Mouse (Mus musculus) thymus, postnatal 0 days (tissue): ENCODE data around the gene Wdr78. TPM values are rescaled to one million over a fixed set of nuclear protein-coding genes. Genes with fewer than 3 reads are reported as not detected.

ENCODE experiments used
- DNase-seq: peaks from one replicate; pipeline ENCODE4 v3.0.0-alpha.2; 2015; ENCODE audit warnings: low spot score
- polyA plus RNA-seq: library from polyadenylated mRNA; unstranded; fragments of >200 nt; fragmentation: Nextera tagmentation; extraction: Ambion mirVana; gene quantifications from 2 replicates; pipeline ENCODE4 v1.2.1, GENCODE M21; 2015

The Wdr78 gene
- polyA plus RNA-seq, result 8.8 and 10.6 TPM in 2 replicates

DNA sequence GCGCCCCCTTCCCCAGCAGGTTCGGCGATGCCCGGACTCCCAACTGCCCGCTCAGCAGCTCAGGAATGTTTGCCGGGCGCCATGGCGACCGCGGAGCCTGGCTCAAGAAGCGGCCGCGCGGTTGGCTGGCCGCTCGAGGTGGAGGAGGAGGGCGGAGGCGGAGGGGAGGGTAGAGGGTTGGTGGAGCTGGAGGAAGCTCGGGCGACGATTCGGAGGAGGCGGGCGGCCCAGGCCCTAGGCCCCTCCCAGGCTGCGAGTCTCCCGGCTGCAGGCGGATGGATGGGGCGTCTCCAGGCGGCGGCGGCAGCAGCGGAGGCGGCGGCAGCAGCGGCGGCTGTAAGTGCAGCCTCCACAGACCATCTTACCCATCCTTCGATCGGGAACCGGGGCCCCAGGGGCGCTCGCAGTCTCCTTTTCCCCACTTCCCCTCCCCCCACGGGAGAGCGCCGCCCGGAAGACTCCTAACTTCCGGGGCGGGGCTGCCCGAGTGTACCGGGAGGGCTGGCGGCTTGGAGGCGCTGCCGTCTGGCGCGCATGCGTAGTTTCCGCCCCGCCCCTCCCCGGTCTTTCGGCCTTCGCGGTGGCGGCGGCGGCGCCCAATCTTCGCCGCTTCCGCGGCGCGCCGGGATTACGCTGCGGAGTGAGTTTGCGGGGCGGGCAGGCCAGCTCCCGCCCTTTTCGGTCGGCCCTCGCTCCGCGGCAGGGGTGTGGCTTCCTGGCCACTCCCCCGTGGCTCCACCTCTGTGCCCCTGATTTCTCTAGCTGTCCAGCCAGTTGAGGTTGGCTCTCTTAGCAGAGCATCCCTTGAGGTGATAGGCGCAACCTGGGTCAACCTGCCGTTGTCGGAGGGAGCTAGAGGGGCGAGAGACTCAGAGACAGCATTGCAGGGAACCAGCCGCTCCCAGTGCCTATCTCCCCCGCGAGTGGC is at the start of gene Wdr78, which contains the start of gene Mier1:
TSS of gene Wdr78 (minus strand) at position 372 of the 928 bp plus-strand sequence.
TSS of gene Mier1 (plus strand) at position 207 of the 928 bp plus-strand sequence.
- peak; percentile 98 for DNase-seq

- no peak for DNase-seq
These were observed 44.4 kb upstream of the Wdr78 start for GRCm38 (mm10) chr4:103158781-103159180.

DNA sequence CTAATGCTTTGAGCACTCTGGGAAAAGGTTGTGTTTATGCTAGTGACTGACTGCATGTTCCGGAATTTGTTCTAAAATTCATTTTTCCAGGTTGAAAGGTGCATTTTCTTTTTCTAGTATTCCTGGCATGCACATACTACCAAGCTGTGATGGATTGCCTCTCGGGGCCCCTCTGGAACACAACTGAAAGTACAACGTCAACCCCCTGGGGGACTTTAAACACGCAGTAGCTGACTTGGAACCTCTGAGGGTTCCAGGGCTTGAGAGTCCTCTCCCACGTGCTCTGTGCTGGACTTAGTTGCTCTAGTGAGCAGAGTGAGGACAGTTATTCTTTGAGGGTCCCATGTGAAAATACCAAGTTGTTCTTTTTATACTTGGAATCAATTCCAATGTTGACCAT is 37.6 kb upstream of the Wdr78 start:
- DNase-seq, result no peak

DNA sequence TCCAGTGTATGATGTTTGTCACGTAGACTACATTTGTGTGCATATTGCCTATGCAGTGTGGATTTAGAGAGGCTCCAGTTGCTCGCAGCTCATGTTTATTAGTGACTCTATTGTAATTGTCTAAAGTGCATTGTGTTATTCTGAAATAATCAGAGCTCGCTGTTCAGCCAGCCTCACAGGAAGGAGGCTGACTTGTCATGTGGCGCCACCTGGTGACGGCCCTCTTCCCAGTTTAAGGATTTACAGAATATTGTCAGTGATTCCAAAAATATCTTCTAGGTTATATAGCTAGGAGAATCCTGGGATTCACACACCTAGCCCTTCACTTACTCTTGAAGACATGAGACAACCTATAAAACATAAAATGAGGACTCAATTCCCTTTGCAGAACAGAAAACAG is 32.0 kb upstream of the Wdr78 start:
- DNase-seq, result peak; percentile 78

DNA sequence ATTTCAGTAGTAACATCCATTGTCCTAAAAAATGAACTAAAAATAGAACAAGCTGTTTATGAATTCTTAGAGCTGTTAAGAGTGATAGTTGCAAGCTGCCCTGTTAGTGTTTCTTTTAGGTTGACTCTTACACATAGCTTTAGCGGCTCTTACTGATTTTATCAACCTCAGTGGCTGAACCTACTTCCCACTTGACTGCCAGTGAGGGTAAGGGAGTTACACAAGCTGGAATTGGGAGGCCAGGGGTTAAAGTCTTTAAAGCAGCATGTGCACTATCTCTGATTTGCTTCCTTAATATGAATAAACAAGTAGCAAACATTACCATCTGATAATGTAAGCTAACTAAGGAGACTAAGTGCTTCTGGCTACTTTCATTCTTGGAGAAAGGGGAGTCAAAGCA is 22.6 kb upstream of the Wdr78 start:
- no peak for DNase-seq

DNA sequence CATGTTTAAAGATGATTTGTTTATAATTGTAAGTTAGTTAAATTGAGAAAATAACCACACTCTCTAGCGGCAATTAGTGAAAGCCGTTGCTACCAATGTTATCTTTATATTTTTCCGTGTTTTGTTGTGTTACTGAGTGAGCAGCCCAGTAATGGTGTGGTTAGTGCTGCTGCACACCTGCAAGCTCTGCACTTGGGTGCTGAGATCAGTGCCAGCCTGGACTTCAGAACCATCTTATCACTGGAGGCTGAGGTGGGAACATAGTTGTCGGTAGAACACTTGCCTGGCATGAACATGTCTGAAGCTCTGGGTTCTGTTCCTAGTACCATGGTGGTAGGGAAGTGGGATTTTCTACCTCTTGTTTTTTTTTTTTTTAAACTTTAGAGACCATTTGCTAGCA is 12.2 kb upstream of the Wdr78 start:
- DNase-seq, result peak; percentile 39

DNA sequence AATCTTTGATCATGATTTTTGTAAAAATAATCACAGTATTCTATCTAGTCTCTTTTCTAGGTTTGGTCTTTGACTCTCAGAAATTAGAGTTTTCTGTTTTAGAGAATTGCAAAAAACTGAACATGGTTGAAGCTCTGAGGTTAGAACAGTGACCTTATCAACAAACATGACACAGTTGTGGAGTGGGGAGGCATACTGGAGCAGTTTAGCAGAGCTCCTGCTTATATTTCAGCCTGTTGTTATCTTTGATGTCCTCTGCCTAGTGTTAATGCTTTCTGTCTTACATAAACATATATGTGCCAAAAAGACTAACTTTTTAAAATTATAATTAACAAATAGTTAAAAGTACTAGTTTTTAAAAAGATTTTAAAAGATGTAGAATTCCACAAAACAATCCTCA is 9.3 kb upstream of the Wdr78 start:
- no peak for DNase-seq

- DNase-seq, result no peak
These were observed 8.7 kb upstream of the Wdr78 start for GRCm38 (mm10) chr4:103123086-103123485.

DNA sequence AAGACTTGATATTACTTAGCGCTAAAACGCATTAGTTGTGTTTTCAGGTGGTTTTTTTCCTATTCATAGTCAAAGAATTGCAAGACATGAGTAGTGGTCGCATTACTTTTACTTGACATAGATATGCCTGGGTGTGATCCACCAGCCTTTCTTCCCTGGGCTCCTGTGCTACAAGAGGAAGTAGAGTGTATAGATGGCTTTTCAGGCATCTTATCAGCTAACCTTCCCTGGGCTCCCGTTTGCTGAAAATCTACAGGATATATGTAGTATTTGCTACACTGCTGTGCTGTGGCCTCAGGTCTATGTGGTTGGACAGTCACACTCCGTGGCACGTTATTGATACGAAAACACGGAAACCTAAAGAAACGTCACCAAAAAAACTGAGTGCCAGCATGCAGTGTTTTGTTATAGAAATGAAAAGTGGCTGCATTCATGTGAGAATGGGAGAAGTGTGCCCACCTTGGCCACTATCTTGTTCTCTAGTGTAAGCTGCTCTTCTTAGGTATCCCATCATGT is 6.6 kb upstream of the Wdr78 start:
- DNase-seq, result peak; percentile 38

DNA sequence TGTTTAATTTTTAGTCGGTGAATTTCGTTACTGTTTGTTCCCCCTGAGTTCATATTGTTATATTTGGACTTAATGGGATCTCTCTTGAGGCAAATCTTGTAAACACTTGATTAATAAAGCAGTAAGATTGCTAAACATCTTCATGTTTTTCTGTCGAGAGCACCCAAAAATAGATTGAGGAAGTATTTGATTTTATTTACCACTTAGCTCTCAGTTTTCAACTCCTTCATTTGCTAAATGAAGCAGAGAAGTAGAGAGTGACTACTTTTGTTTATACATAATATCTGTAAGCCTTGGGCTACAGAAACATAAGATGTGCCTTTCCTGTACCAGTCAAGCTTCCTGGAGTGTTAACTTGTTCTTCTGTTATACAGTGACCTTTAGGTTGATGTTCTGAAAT is 6.0 kb upstream of the Wdr78 start:
- no peak for DNase-seq

- DNase-seq, result peak; percentile 71
These were observed 5.7 kb upstream of the Wdr78 start for GRCm38 (mm10) chr4:103120028-103120384.

DNA sequence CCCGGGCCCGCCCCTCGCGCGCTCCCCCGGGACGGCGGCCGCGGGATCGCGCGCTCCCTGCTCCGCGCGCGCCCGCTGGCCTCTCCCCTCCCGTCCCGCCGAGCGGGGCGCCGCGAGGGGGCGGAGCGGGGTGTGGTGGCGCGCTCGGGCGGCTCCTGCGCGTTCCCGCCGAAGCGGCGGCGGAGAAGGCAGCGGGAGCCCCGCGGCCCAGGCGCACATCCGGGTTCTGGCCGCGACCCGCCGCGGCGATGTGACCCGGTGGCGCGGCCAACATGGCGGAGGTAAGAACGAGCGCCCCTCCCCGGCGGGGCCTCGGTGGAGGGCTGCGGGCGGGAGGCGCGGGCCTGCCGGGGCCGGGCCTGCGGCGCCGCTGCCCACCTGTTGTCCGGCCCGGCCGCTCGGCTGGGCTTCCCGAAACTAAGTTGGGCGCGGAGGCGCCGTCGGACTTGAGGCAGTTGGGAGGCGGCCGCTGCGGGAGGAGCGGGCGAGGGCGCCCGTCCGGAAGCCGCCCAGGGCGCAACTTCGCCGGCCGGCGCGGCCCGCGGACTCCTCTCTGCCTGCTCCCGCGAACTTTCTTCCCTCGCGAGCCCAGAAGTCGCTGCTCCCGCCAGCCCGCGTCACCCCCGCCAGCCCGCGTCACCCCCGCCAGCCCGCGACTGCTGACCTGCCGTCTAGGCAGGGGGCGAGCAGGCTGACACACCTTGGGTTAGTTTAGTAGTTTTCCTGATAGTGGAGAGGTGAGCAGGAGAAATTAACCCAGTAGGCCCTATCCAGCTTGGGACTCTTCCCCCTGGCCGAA is 5.1 kb upstream of the Wdr78 start:
- DNase-seq, result peak; percentile 88

- DNase-seq, result no peak
These were observed 4.5 kb upstream of the Wdr78 start for GRCm38 (mm10) chr4:103118888-103119228.

DNA sequence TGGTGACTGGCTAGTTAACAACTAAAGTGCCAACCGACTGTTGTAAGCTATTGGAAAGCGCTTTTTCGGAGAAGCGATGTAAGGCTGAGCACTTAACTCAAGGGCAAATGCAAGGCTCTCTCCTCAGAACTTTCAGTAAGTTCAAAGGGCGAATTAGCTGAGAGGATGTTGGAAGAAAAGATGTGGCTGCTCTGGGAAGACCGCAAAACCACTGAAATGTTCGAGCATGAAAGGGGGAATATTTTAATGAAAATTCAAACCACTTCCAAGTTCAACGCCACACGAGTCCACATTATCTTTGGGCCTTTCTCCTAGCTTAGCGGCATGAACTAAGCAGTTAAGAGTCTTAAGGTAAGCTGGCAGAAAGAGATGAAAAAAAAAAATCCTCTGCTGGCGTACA is 953 bp downstream of the Wdr78 start:
- DNase-seq, result peak; percentile 56

GRCm38 (mm10) chr4:103112651-103113050 is 1.7 kb downstream of the Wdr78 start:
- DNase-seq, result no peak

GRCm38 (mm10) chr4:103098532-103098931 is 15.8 kb downstream of the Wdr78 start:
- no peak for DNase-seq

DNA sequence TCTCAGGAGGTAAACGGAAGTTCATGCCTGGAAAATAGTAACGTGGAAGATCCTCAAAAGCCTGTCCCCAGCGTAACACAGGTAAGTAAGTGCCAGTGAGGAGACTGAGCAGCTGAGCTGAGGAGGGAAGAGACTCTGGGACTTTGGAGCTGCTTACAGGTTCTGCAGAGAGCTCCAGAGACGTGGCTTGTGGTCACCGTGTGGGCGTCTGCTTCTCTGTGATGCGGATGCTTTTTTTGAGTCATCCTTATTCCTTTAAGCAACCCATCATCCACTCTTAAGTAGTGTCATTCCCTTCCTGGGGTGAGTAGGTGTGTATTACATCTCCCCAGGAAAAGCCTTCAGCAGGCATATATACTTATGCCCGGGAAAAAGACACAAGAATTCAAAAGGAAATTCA is 18.4 kb downstream of the Wdr78 start:
- no peak for DNase-seq

- DNase-seq, result no peak
These were observed 29.1 kb downstream of the Wdr78 start for GRCm38 (mm10) chr4:103085237-103085636.

DNA sequence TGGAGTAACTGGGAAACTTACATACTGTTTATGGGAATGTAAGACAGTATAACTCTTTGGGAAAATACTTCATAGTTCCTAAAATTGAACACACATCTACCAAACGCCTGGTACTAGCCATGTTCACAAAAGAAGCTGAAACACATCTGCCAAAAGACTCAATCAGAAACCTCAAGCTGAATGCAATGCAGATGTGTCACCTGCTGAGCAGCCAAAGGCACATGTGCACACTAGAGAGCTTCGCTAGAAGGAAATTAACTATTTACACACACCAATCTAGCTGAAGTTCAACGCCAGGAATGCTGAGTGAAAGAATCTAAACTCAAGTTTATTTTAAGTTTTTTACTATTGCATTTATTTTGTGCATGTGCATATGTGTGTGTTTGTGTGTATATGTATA is 43.7 kb downstream of the Wdr78 start:
- DNase-seq, result peak; percentile 68

DNA sequence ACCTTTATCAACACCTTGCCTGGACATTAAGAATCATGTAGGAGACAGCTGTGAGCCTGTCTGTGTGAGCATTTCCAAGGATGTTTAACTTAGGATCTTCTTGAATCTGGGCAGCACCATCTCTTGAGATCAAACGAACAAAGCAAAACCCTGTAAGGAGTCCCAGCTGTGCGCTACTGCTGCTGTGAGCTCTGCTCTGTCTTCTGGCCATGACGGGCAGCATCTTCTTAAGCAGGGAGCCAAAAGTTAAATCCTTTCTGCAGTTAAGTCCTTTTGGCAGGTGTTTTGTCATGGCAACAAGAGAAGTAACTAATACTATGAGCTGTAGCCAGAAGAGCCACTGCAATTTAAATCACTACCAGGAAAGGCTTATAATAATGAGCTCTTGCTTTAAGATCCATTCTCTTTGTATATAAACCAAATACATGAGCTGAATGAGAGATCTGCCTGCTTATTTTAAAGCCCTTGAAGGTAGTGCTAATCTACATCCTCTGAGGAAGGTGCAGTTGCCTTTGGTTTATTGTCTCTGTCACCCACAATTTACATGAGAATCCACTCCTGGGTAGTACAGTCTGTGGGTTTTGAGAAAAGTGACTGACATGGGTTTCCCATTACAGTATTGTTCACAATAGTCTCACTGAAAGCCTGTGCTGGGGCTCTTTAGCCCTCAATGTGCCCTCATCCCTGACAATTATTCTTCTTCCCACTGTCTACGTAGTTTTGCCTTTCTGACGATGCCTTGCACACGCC is 46.3 kb downstream of the Wdr78 start:
- peak; percentile 64 for DNase-seq

GRCm38 (mm10) chr4:103064976-103065375 is 49.4 kb downstream of the Wdr78 start:
- peak; percentile 91 for DNase-seq
